Comparison of ENCODE assay signal across 11 mouse cellular contexts in genomic region chr17:71039851-71040581, GRCm38 (mm10). TPM values are rescaled to one million over a fixed set of nuclear protein-coding genes. Genes with fewer than 3 reads are reported as not detected.
DNase-seq lines count a peak whose midpoint lies in the region; ATAC-seq and TF ChIP-seq lines count a peak whose summit lies in the region.
"Had no signal": no experiment of that assay in that cellular context is flagged by ENCODE, and none has a peak within 500 bp of the region (broad histone marks: within the 10 kb centered on the region; RNA-seq: fewer than 3 reads in every experiment).

No protein-coding gene starts in this region.

- intact Hi-C loops in left cerebral cortex, postnatal 36 days (cut with DNase I) = no loop called here

- H3ac ChIP-seq in myocyte (ENCODE audit: control insufficient read depth, insufficient read length) = no peak overlapping the region

- no peaks in the 10 kb centered on the region for H3K79me2 ChIP-seq in myocyte (ENCODE audit: control insufficient read depth, insufficient read depth)

- no peaks in the 10 kb centered on the region for H3K9me3 ChIP-seq in midbrain, embryonic 10.5 days (replicated peaks)
- H3K9me3 ChIP-seq in midbrain, postnatal 0 days (ENCODE audit: low read length) = no peaks in the 10 kb centered on the region
- H3K9me3 ChIP-seq in forebrain, embryonic 12.5 days = 0 out of 2 replicates have a peak, but pooled peaks cover 3% of the 10 kb centered on the region
- no peaks in the 10 kb centered on the region for H3K9me3 ChIP-seq in kidney, postnatal 0 days (replicated peaks; ENCODE audit: low read length)
- H3K9me3 ChIP-seq: G1E; liver, embryonic 15.5 days had no signal

- H3K4me3 ChIP-seq in midbrain, embryonic 10.5 days = no peak overlapping the region
- H3K4me3 ChIP-seq in midbrain, postnatal 0 days (ENCODE audit: low read depth, low read length) = no peak overlapping the region
- no peak overlapping the region for H3K4me3 ChIP-seq in forebrain, embryonic 12.5 days (replicated peaks)
- no peak overlapping the region for H3K4me3 ChIP-seq in kidney, postnatal 0 days (replicated peaks; ENCODE audit: low read depth, low read length)
- H3K4me3 ChIP-seq in myocyte = no peak overlapping the region
- H3K4me3 ChIP-seq: liver, embryonic 15.5 days had no signal

- ATAC-seq in midbrain, postnatal 0 days (ENCODE audit: low FRiP score) = no peak
- ATAC-seq in forebrain, embryonic 12.5 days (ENCODE audit: low FRiP score) = peak; percentile 71; the same call in 1 of the 2 replicates
- peak; percentile 40; the same call in 1 of the 2 replicates for ATAC-seq in kidney, postnatal 0 days (replicated peaks; ENCODE audit: low FRiP score, low read depth)

- H3K27ac ChIP-seq in midbrain, embryonic 10.5 days (replicated peaks) = no peak overlapping the region
- H3K27ac ChIP-seq in midbrain, postnatal 0 days (ENCODE audit: low read depth, low read length) = no peak overlapping the region
- H3K27ac ChIP-seq in forebrain, embryonic 12.5 days = no peak overlapping the region
- H3K27ac ChIP-seq in kidney, postnatal 0 days = no peak overlapping the region
- H3K27ac ChIP-seq: liver, embryonic 15.5 days had no signal

- H3K27me3 ChIP-seq in midbrain, embryonic 10.5 days (ENCODE audit: low read depth, poor library complexity, severe bottlenecking) = no peaks in the 10 kb centered on the region
- no peaks in the 10 kb centered on the region for H3K27me3 ChIP-seq in midbrain, postnatal 0 days (ENCODE audit: insufficient read depth, low read length)
- no peaks in the 10 kb centered on the region for H3K27me3 ChIP-seq in forebrain, embryonic 12.5 days
- H3K27me3 ChIP-seq in kidney, postnatal 0 days (ENCODE audit: insufficient read depth, low read length) = no peaks in the 10 kb centered on the region
- H3K27me3 ChIP-seq in myocyte (ENCODE audit: control insufficient read depth, insufficient read depth, insufficient read length) = no peaks in the 10 kb centered on the region
- H3K27me3 ChIP-seq: liver, embryonic 15.5 days had no signal

- WGBS in midbrain, embryonic 10.5 days = 30% methylated on average over 12 of the region's 12 CpGs
- WGBS in midbrain, postnatal 0 days = 27% methylated on average over 12 of the region's 12 CpGs
- 18% methylated on average over 12 of the region's 12 CpGs for WGBS in forebrain, embryonic 12.5 days
- 22% methylated on average over 12 of the region's 12 CpGs for WGBS in kidney, postnatal 0 days

- H3K4me2 ChIP-seq in midbrain, postnatal 0 days (ENCODE audit: low read depth, low read length, poor library complexity, severe bottlenecking) = no peak overlapping the region
- H3K4me2 ChIP-seq in forebrain, embryonic 12.5 days = no peak overlapping the region
- H3K4me2 ChIP-seq in kidney, postnatal 0 days (ENCODE audit: low read length) = no peak overlapping the region
- peak overlapping the region; percentile 64 for H3K4me2 ChIP-seq in myocyte (ENCODE audit: low read depth)
- H3K4me2 ChIP-seq: liver, embryonic 15.5 days had no signal

- H3K36me3 ChIP-seq in midbrain, embryonic 10.5 days = no peaks in the 10 kb centered on the region
- H3K36me3 ChIP-seq in midbrain, postnatal 0 days (ENCODE audit: insufficient read depth, low read length) = no peaks in the 10 kb centered on the region
- H3K36me3 ChIP-seq in forebrain, embryonic 12.5 days (replicated peaks) = no peaks in the 10 kb centered on the region
- H3K36me3 ChIP-seq in kidney, postnatal 0 days (ENCODE audit: insufficient read depth, low read length) = no peaks in the 10 kb centered on the region
- H3K36me3 ChIP-seq in myocyte (ENCODE audit: control insufficient read depth, insufficient read depth) = peaks cover 8% of the 10 kb centered on the region
- H3K36me3 ChIP-seq: G1E; liver, embryonic 15.5 days had no signal

- DNase-seq in midbrain, embryonic 10.5 days (ENCODE audit: low spot score) = peak; percentile 32
- no peak for DNase-seq in midbrain, postnatal 0 days (ENCODE audit: low spot score)
- DNase-seq in kidney, postnatal 0 days (ENCODE audit: low spot score) = peak; percentile 60
- no peak for DNase-seq in ovary, postnatal 14 days (ENCODE audit: low spot score)
- DNase-seq in left cerebral cortex, postnatal 36 days (ENCODE audit: low spot score in 2 of 2) = no peak
- DNase-seq in adipocyte (ENCODE audit: low spot score) = no peak
- DNase-seq: cerebellum, adult 11 months had no signal

- no peak for TF ChIP-seq CTCF in midbrain, postnatal 0 days (IDR thresholded peaks at IDR 0.05)
- no peak for TF ChIP-seq CTCF in kidney, postnatal 0 days (IDR thresholded peaks at IDR 0.05; ENCODE audit: low read depth)

- TF ChIP-seq POLR2A in myocyte (IDR thresholded peaks at IDR 0.05; ENCODE audit: insufficient read length, low read depth) = no peak

- no peak overlapping the region for H3K9ac ChIP-seq in midbrain, postnatal 0 days (replicated peaks; ENCODE audit: low read length, poor library complexity, severe bottlenecking)
- no peak overlapping the region for H3K9ac ChIP-seq in forebrain, embryonic 12.5 days
- H3K9ac ChIP-seq in kidney, postnatal 0 days (ENCODE audit: low read depth, low read length) = no peak overlapping the region
- H3K9ac ChIP-seq: liver, embryonic 15.5 days had no signal

- peaks cover 14% of the 10 kb centered on the region for H3K4me1 ChIP-seq in midbrain, embryonic 10.5 days
- no peaks in the 10 kb centered on the region for H3K4me1 ChIP-seq in midbrain, postnatal 0 days (ENCODE audit: insufficient read depth, low read length)
- peaks cover 13% of the 10 kb centered on the region for H3K4me1 ChIP-seq in forebrain, embryonic 12.5 days
- peaks cover 8% of the 10 kb centered on the region for H3K4me1 ChIP-seq in kidney, postnatal 0 days (replicated peaks; ENCODE audit: insufficient read depth, low read length)
- H3K4me1 ChIP-seq: liver, embryonic 15.5 days had no signal

TF ChIP-seq in myocyte, 11 proteins besides CTCF, POLR2A, EP300 and RAD21:
- TF ChIP-seq USF1 (IDR thresholded peaks at IDR 0.05; ENCODE audit: low read depth) (peak; percentile 54), TCF12 (IDR thresholded peaks at IDR 0.05; ENCODE audit: insufficient read depth, poor library complexity, severe bottlenecking) (no peak)

RNA-seq across cellular contexts. Expression of gene Myl12a, which starts 37.3 kb away (rescaled TPM):
- polyA plus RNA-seq in midbrain, embryonic 10.5 days (2016; fragmentation: Nextera tagmentation; extraction: Ambion mirVana) = 366 and 403 TPM in 2 replicates
- 39.9 and 40.9 TPM in 2 replicates for total RNA-seq in midbrain, postnatal 0 days (2014; rRNA removed)
- polyA plus RNA-seq in midbrain, postnatal 0 days (2015; fragmentation: Nextera tagmentation; extraction: Ambion mirVana) = 65.3 and 65.7 TPM in 2 replicates
- polyA plus RNA-seq in forebrain, embryonic 12.5 days (2016; fragmentation: Nextera tagmentation; extraction: Ambion mirVana) = 265 and 294 TPM in 2 replicates
- 852 and 897 TPM in 2 replicates for polyA plus RNA-seq in kidney, postnatal 0 days (2015; fragmentation: Nextera tagmentation; extraction: Ambion mirVana)
- 880 TPM for polyA plus RNA-seq in myocyte (2012; fragmentation: generic; extraction: Trizol)
- 10 to 100 TPM; 39.9 to 44.1 TPM for total RNA-seq in left cerebral cortex, postnatal 36 days (2021)

RNA-seq across cellular contexts. Expression of gene Myom1, which starts 37.6 kb away (rescaled TPM):
- 1.7 and 2.3 TPM in 2 replicates for polyA plus RNA-seq in midbrain, embryonic 10.5 days (2016; fragmentation: Nextera tagmentation; extraction: Ambion mirVana)
- total RNA-seq in midbrain, postnatal 0 days (2014; rRNA removed) = 0.60 and 0.90 TPM in 2 replicates
- 0.66 and 1.2 TPM in 2 replicates for polyA plus RNA-seq in midbrain, postnatal 0 days (2015; fragmentation: Nextera tagmentation; extraction: Ambion mirVana)
- 1.7 and 2.0 TPM in 2 replicates for polyA plus RNA-seq in forebrain, embryonic 12.5 days (2016; fragmentation: Nextera tagmentation; extraction: Ambion mirVana)
- polyA plus RNA-seq in kidney, postnatal 0 days (2015; fragmentation: Nextera tagmentation; extraction: Ambion mirVana) = 2.8 and 3.0 TPM in 2 replicates
- 52.7 TPM for polyA plus RNA-seq in myocyte (2012; fragmentation: generic; extraction: Trizol)
- total RNA-seq in left cerebral cortex, postnatal 36 days (2021) = 1 to 10 TPM; 2.3 to 3.7 TPM

Comparison
In these comparisons a context has a peak if more than half of its experiments do, and no peak if none do; other contexts are left out.
1. DNase-seq: peak in midbrain, embryonic 10.5 days (single experiment) and kidney, postnatal 0 days (single experiment); none in midbrain, postnatal 0 days (single experiment), ovary, postnatal 14 days (single experiment), left cerebral cortex, postnatal 36 days (0 of 2) and adipocyte (single experiment).
2. RNA of gene Myom1, which starts 37.6 kb away (polyA plus RNA-seq): 52.7 TPM in myocyte (single experiment); 2.8 to 3.0 TPM in kidney, postnatal 0 days, 1.7 to 2.3 TPM in midbrain, embryonic 10.5 days, 1.7 to 2.0 TPM in forebrain, embryonic 12.5 days and 0.66 to 1.2 TPM in midbrain, postnatal 0 days; every median in the first group is over 10 times any median in the second.